Mouse (Mus musculus): ENCODE measurements at regions not wholly inside any gene's neighbourhood (a gene's known extent, or its start where the extent isn't known, plus 50 kb on each side); places are given as distances from the start of the nearest gene placed in this dataset.
"Not testable (repeated sequence)": the region's sequence is repeated elsewhere in the genome, so short reads cannot be mapped to it uniquely, and the experiment has no call there.

DNA sequence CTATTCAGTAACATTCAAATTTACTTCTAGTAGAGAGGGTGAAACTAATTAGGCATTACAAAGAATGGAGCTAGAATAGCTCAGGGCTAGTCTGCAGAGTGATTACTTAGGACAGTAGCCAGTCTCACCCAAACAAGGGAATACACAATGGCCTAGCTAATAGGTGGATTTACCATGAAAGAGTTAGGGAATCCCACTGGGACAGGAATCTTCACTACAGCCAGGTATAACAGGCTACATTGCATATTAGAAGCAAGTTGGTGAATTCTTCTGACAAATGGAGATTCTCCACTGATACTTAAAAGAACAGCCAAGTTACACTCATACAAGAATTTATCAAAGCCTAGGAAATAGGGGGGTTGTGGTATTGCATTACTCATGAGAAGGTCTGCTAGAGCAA, 670.2 kb upstream of the Chrm3 start:
- not testable (repeated sequence) for DNase-seq (ENCODE audit: low spot score)

DNA sequence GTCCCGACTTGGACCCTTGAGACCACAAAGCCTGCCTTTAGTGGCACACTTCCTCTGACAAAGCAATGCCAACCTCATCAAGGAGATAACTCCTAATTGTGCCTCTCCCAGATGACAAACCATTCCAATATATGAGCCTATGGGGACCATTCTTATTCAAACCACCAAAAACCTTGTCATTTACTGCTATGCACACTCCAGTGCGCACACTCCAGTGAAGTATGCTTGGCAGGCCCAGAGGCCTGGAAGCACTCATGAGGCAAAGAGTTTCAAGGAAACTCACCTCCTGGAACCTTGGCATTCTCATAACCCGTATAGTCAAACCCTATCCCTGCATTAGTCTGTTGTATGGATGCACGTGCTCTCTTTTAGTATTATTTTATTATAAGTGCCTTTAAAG, 669.7 kb upstream of the Chrm3 start:
- DNase-seq (ENCODE audit: low spot score) = no peak

DNA sequence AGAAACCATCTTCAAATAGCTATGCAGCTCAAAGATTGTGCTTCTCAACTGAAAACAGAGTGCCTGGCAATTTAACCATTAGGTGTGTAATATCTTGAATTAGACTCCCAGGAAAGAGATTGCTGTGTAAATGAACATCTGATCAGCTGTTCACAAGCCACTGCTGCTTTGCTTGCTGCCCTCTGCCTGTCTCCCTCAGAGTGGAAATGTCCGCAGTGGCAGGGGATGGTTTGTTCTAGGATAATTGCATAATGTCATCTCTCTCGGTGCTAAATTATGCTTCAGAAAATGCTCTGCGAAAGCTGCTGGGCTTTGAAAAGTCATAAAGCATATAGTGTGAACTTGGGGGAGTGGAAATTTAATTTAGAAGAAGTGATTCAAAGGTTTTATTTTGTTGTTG, 665.3 kb upstream of the Chrm3 start:
- no peak for DNase-seq (ENCODE audit: low spot score)

DNA sequence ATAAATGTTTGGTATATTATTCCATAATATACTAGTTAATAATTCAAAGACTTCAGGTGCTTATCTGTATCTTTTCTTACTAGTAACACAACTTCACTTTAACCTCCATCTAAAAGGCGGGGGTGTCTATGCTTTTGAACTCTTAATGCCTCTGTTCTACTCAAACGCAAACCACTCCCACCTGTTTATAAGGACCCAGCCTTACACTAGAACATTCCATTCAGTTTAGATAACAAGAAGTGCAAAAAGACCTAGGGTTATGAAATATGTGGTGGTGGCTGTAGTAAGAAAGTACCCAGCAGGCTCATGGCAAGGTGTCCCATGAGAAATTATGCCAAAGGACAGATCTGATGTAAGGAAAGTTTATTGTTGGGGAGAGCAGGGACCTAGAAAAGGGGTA, 663.8 kb upstream of the Chrm3 start:
- no peak for DNase-seq (ENCODE audit: low spot score)

DNA sequence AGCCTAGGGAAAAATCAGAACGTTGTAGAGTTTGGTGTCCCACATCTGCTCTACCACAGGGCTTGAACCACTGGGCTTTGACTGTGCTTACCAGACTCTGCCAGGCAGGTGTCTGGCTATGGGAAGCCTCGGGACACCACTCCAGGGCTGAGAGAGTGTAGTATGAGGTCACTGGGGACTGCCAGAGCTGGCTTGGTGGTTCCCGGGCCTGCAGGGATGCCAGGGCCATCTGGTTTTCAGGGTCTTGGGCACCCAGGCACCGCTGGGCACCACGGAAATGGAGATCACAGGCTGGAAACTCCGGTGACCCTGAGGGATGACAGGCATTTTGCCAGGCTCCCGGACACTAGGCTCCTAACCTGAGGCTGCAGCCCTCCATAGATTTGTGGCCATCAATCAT, 656.9 kb upstream of the Chrm3 start:
- no peak for DNase-seq (ENCODE audit: low spot score)

DNA sequence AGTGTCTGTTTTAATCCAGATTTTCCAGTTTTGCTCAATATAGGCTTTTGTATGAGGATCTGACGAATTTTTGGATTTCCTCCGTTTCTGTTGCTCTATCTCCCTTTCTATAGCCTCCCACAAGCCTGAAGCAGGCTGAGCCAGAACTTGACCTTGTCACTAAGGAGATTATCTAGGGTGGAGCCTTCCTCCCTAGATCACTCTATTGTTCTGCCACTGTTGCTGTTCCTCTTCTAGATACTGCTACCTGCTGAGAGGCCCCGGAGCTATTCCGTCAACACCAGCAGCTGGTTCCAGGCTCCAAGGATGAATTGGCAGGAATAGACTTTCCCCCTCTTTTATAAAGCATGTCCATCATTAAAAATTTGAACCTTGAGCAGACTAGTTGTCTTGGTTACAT, 644.7 kb upstream of the Chrm3 start:
- no peak for DNase-seq (ENCODE audit: low spot score)

DNA sequence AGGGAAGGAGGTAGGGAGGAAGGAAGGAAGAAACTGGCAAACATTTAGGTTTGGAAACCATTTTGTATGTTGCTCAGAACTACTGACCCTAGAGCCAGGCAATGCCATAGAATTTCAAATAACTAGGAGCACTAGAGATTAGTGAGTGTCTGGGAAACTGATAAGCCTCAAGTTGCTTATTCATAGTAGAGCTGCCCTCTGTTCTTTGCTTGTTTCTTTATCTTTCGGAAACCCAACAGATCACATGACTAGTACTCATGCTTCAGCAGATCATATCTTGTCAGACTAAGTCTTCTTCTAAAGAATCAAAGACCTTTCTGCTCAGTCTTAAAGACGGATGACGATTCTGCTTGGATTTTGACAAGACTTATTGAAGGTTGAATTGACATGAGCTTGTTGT, 630.5 kb upstream of the Chrm3 start:
- no peak for DNase-seq (ENCODE audit: low spot score)

DNA sequence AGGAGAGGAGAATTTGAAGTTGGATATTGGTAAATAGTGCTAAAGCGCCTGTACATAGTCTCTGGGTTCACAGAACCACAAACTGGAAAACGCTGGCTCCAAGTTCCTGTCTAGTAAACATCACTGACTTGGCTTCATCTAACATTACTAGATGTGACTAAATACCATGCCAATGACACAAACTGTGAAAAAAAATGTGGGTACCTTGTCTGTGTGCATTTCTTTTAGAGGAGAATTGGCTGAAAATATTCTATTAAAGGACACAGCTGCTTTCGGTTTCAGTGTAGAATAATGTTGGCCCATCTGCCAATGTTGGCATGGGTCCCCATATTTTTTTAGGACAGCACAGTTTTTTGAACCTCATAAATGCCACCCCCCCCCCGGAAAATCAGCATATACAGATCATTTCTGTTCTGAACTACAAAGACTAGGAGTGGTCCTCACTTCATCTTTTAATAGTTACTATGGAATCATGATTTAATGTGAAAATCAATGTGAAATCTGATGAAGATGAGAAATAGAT, 629.9 kb upstream of the Chrm3 start:
- no peak for DNase-seq (ENCODE audit: low spot score)

DNA sequence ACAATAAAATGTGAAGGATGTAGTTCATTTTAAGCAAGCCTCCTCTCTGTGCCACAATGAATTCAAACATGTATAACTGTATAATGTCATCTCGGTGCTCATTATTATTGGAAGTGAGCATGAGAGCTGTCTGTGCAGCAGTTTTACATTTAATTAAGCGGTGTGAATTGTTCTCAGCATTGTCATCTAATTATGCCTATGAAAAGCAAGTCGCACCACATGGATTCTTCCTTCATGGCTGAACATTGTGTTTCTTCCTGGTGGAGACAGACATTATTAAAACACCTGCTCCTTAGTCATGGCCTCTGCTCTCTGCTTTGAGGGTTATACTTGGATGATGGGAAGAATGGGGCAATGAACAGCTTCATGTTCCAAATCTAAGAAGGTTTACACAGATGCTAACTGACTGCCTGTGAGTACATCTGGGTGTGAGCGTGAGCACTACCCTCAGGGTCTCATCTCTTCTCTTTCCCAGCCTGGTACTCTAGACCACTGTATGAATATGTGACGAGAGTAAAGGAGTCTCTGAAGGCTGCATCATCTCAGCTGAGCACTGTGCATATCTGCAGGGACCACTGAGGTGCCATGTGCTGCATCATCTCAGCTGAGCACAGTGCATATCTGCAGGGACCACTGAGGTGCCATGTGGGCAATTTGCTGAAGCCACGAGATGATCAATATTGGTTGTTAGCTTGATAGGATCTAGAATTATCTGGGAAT, 628.6 kb upstream of the Chrm3 start:
- DNase-seq (ENCODE audit: low spot score) = no peak

DNA sequence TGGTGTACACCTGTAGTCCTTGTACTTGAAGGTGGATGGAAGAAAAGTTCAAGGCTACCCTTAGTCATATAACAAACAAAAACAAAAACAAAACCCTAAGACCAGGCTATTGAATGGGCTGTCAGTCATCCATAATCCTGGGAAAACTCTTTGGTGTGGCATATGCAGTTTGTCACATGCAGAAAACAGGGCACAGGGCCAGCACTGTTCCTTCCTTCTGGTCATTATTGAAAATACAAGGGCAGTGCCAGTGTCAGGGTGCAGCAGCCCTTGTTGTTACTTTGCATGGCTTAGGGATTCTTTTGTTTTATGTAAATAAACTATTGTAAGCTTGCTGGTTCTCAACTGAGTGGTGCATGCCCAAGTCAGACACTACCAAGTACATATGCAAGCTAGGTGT, 623.1 kb upstream of the Chrm3 start:
- no peak for DNase-seq (ENCODE audit: low spot score)

DNA sequence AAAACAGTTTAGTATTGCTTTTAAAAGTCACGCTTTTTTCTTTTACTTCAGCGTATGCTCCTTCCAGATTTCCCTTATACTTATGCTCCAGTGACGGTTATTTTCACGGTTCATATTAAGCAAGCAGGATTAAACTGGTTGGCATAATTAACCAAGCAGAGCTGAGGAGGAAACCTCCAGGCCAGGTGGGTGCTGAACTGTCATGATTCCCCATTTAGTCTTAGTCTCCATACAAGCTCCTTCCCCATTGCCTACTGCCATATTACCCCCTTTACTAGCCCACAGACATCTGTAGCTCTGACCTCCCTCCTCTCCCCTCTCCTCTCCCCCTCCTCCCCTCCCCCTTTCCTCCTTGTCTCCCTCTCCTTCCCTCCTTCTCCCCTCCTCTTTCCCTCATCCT, 621.9 kb upstream of the Chrm3 start:
- DNase-seq (ENCODE audit: low spot score) = no peak

DNA sequence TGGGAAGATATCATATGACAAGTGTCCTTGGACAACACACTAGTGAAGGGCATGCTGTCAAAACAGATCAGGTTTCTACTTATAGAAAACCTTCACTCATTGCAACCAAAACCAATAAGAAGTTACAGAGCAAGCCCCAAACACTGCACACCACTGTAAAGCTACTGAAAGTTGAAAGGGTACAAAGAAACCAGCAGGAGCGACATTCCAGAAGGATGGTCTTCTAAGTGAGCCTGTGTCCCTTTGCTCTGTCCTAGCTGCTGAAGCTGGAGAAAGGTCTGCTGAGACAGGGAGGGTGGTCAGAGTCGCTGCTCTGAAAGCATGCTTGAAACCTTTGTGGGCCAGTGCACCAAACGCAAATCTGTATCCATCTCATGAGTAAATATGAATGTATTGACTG, 611.3 kb upstream of the Chrm3 start:
- DNase-seq (ENCODE audit: low spot score) = no peak

DNA sequence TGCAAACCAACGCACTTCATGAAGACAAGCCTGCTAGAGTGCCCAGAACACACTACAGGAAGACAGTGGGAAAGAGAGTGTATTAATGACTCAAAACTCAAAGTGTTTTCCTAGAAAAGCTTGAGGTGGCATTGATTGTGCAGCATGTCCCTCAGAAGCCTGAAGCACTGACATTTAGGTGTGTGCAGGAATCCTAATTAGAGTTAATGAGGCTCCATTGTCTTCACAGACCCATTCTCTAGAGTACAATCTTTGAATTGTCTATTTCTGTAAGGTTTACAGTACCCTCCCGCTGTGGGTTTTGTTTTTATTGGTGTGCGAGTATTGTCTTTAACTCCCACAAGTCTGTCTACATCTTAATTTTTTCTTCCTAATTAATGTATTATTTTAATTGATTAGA, 610.1 kb upstream of the Chrm3 start:
- no peak for DNase-seq (ENCODE audit: low spot score)

DNA sequence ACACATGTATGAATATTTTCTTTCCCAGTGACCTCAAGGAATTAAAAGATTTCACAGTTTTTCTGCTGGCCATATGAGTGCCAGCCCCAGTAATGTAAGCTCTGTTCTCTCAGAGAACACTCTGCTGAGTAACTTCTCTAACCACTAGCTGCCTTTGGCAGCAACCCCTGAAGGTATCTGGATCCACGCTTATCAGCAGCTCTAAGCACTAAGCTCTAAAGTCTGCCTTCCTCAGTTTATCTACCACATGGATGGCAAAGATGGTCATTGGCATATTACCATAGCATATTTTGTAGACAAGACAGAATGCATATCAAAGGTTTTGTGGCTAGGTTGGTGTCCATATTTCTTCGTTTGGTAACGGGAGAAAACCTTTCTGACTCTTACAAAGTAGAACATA, 592.3 kb upstream of the Chrm3 start:
- no peak for DNase-seq (ENCODE audit: low spot score)

DNA sequence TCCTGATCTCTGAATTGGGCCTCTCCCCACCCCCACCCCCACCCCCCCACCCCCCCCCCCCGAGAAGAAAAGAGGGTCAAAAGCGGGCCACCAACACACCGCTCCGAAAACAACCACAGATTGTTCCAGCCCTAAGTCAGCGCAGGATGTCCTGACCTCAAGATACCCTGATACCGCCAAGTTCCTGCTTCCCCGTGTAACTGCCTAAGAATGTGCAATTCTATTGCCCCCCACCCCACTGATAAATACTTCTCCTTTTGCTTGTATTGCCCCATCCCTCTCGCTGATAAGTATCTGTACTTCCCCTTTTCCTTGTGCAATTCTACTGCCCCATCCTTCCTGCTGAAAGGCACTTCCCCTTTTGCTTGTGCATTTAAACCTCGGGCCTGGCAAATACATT, 590.0 kb upstream of the Chrm3 start:
- DNase-seq (ENCODE audit: low spot score) = not testable (repeated sequence)

DNA sequence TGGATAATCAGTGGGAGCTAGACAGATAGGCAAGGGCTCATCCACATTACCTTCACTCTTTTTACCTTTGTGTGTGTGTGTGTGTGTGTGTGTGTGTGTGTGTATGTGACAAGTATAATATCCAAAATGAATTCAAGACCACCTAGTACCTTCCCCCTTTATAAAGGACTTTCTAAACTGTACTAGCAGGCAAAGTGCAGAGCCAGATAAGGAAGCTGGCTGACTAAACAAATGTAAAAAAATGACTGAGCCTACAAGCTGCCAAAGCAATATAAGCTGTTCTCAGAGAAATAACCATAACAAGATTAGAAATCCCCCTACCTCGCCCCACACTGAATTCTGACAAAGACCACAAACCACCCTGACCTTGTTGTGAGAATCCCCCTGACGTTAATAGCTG, 586.8 kb upstream of the Chrm3 start:
- no peak for DNase-seq (ENCODE audit: low spot score)

DNA sequence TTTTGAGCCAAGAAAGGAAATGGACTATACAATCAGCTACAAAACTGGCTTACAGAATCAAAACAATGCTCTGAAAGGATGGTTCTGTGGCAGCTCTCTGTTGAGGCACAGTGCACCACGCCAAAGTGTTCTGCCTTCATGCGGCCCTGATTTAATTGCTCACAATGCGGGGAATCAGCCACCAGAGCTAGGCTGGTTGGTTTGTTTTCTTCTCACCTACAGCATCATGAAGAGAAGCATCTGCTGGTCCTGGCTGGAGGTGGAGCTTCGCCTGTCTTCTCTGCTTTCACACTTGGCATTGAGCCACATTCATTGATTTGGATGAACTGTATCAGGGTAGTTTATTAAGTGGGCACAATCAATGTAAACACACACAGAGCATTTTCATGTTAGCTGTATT, 583.2 kb upstream of the Chrm3 start:
- no peak for DNase-seq (ENCODE audit: low spot score)

DNA sequence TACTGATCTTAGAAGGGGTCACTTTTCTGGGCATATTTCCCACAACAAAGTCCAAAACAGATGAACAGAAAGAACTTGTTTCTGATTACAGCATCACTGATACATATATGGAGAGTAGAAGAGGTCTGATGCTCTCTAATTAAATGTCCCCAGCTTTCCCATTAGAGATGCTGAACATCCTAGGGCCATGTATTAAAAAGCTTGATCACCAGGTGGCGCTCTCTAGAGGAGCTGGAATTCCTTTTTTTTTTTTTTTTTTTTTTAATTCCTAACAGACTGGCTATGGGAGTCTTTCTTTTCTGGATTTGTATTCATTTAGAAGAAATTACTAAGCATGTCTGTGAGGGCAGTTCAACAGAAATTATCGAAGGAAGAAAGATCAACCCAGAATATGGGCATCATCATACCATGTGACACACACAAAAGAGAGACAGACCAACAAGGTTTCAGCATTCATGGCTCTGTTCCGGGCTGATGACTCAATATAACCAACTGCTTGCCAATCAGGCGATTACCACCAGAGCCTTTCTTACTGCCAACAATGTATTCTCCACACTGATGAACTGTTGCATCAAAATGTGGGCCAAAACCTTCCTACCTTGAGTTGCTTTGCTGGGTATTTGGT, 581.5 kb upstream of the Chrm3 start:
- peak; percentile 60 for DNase-seq (ENCODE audit: low spot score)

DNA sequence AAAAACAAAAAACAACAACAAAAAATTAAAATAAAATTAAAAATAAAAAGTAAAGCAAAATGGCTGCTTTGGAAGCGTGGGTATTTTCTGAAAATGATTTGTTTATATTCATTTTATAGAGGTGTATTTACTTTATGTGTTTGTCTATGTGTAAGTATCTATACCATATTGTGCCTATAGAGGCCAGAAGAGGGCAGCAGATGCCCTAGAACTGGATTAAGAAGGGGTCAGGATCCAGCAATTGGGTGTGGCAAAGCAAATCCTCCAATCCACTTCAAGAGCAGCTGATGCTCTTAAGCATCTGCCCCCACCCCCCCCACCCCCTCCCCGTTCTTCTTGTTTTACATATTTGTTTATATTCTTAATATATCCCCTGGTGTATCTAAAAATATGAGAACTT, 577.6 kb upstream of the Chrm3 start:
- no peak for DNase-seq (ENCODE audit: low spot score)

DNA sequence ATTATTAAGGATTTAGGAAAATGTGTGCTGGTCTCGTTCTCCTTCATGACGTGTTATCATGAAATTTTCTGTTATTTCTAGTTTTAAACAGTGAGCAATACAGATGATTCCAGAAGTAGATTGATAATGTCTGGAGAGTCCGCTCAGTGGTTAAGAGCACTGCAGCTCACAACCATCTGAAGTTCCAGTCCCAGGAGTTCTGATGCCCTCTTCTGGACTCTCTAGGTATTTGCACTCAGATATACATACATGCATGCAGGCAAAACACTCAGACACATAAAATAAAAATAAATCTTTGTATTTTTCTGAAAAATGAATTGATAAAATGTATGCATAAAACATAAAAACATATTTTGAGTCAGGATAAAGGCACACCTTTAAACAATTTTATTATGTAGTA, 570.1 kb upstream of the Chrm3 start:
- peak; percentile 12 for DNase-seq (ENCODE audit: low spot score)

DNA sequence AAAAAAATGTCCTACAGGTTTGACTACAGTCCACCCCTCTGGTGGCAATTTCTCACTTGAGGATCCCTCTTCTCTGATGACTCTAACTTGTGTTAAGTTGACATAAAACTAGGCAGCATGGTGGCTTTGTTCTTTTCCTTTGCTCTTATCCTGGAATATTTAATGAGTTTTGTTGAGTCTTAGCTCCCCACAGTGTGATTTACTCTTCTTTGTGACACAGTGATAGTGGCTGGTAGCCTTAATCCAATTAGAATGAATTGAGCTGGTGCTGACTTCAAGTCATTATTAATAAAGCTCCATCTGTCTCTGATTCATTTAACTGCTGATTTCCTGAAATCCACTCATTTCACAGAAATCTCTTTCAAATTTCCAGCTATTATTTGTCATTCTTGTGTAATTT, 553.7 kb upstream of the Chrm3 start:
- no peak for DNase-seq (ENCODE audit: low spot score)

DNA sequence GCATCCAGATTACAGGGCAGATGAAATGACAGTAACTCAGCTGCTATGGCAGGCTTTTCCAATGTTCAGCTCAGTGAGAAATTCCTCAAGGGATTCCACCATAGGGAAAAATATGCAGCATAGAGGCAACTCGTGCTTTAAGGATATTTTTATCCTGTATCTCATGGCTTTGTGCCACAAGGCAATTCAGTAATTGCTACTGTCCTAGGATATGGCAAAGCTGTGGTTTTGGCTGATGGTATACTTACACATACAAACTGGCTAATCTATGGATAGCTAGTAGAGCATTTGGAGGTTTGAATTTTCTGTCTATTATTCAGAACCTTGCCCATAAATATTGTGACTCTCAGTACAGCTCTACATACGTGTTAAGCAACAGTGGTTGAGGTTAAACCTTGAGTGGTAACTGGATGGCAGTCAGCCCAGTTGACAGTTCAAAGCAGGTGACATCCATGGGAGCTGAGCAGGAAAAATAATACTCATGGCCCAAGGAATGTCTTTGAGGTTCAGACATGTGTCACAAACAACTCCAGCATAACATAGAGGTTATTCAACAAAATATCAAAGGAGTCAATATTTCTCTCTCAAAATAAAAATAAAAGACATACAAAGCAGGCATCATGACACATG, 548.6 kb upstream of the Chrm3 start:
- DNase-seq (ENCODE audit: low spot score) = no peak

DNA sequence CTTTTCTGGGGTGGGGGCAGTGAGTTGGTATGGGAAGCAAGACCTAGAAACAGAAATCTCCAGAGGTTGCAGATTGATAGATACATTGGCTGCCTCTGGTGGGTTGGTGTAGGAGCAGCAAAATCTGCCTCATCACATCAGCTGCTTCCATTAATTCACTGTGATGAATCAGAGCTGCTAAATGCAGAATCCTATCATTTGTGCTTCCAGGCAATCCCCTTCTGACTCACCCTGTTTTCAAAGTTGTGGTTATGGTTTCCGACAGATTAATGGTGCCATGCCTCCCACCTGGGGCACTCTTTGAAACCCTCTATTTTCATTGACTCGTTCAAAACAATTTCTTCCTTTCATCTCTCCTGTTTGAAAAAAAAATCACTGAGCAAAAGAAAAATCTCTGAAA, 507.2 kb upstream of the Chrm3 start:
- DNase-seq (ENCODE audit: low spot score) = no peak

Measured in embryo, embryonic 10.5 days (tissue).